Mouse (Mus musculus): Measurements from ENCODE around the gene Pon1. TPM values are rescaled to one million over a fixed set of nuclear protein-coding genes. Genes with fewer than 3 reads are reported as not detected.

Pon1 gene
- polyA plus RNA-seq, 1 experiment from 2014 or later: 0.10 TPM

GRCm38 (mm10) chr6:5155313-5155927 lies 38.3 kb downstream of the Pon1 start:
- no peak for ATAC-seq (replicated peaks; ENCODE audit: insufficient number of reproducible peaks, low FRiP score, low TSS enrichment)
- H3K36me3 ChIP-seq (ENCODE audit: control insufficient read depth, insufficient read depth, low read length): peaks cover 4% of the 10 kb centered on the region
- no peaks in the 10 kb centered on the region for H3K9me3 ChIP-seq (replicated peaks; ENCODE audit: control insufficient read depth, low read length)
- peaks cover 26% of the 10 kb centered on the region for H3K4me1 ChIP-seq (ENCODE audit: control insufficient read depth, insufficient read depth, low read length)
- H3K4me2 ChIP-seq: no peak overlapping the region
- 58% methylated on average over 1 of the region's 1 CpGs for WGBS (ENCODE audit: insufficient replicate concordance)
- no peaks in the 10 kb centered on the region for H3K27me3 ChIP-seq (ENCODE audit: control insufficient read depth, insufficient read depth, low read length)
- no peak overlapping the region for H3K4me3 ChIP-seq (ENCODE audit: low read depth, low read length)
- no peak overlapping the region for H3K9ac ChIP-seq (ENCODE audit: low read depth, low read length)
- no peak overlapping the region; the same call in 1 of the 2 replicates for H3K27ac ChIP-seq (ENCODE audit: low read depth, low read length)

GRCm38 (mm10) chr6:5154786-5155185 lies 39.0 kb downstream of the Pon1 start:
- no peaks in the 10 kb centered on the region for H3K9me3 ChIP-seq (replicated peaks; ENCODE audit: control insufficient read depth, low read length)

GRCm38 (mm10) chr6:5152185-5152584 lies 41.6 kb downstream of the Pon1 start:
- Histone ChIP-seq H3K27ac (ENCODE audit: low read depth, low read length) (no peak overlapping the region), H3K9me3 (replicated peaks; ENCODE audit: control insufficient read depth, low read length) (no peaks in the 10 kb centered on the region), H3K4me3 (ENCODE audit: low read depth, low read length) (no peak overlapping the region), H3K4me2 (no peak overlapping the region), H3K9ac (ENCODE audit: low read depth, low read length) (no peak overlapping the region), H3K36me3 (ENCODE audit: control insufficient read depth, insufficient read depth, low read length) (no peaks in the 10 kb centered on the region), H3K4me1 (ENCODE audit: control insufficient read depth, insufficient read depth, low read length) (peaks cover 26% of the 10 kb centered on the region), H3K27me3 (ENCODE audit: control insufficient read depth, insufficient read depth, low read length) (no peaks in the 10 kb centered on the region)
- no peak for ATAC-seq (replicated peaks; ENCODE audit: insufficient number of reproducible peaks, low FRiP score, low TSS enrichment)
- WGBS (ENCODE audit: insufficient replicate concordance): 45% methylated on average over 2 of the region's 2 CpGs

More at GRCm38 (mm10) chr6:5154786-5155185, 39.0 kb downstream of the Pon1 start:
- ATAC-seq (replicated peaks; ENCODE audit: insufficient number of reproducible peaks, low FRiP score, low TSS enrichment): no peak
- WGBS (ENCODE audit: insufficient replicate concordance): 68% methylated on average over 6 of the region's 6 CpGs
- H3K27ac ChIP-seq (ENCODE audit: low read depth, low read length): no peak overlapping the region
- no peak overlapping the region for H3K4me2 ChIP-seq
- H3K4me1 ChIP-seq (ENCODE audit: control insufficient read depth, insufficient read depth, low read length): peaks cover 26% of the 10 kb centered on the region
- no peaks in the 10 kb centered on the region for H3K27me3 ChIP-seq (ENCODE audit: control insufficient read depth, insufficient read depth, low read length)
- H3K9ac ChIP-seq (ENCODE audit: low read depth, low read length): no peak overlapping the region
- H3K36me3 ChIP-seq (ENCODE audit: control insufficient read depth, insufficient read depth, low read length): peaks cover 4% of the 10 kb centered on the region
- H3K4me3 ChIP-seq (ENCODE audit: low read depth, low read length): no peak overlapping the region

- no peaks in the 10 kb centered on the region for H3K36me3 ChIP-seq (ENCODE audit: control insufficient read depth, insufficient read depth, low read length)
- ATAC-seq (replicated peaks; ENCODE audit: insufficient number of reproducible peaks, low FRiP score, low TSS enrichment): no peak
- H3K9ac ChIP-seq (ENCODE audit: low read depth, low read length): no peak overlapping the region
- no peak overlapping the region for H3K4me3 ChIP-seq (ENCODE audit: low read depth, low read length)
- H3K9me3 ChIP-seq (replicated peaks; ENCODE audit: control insufficient read depth, low read length): no peaks in the 10 kb centered on the region
- WGBS (ENCODE audit: insufficient replicate concordance): 65% methylated on average over 4 of the region's 4 CpGs
- H3K27ac ChIP-seq (ENCODE audit: low read depth, low read length): no peak overlapping the region
- H3K4me2 ChIP-seq: no peak overlapping the region
- no peaks in the 10 kb centered on the region for H3K27me3 ChIP-seq (ENCODE audit: control insufficient read depth, insufficient read depth, low read length)
- H3K4me1 ChIP-seq (ENCODE audit: control insufficient read depth, insufficient read depth, low read length): peaks cover 22% of the 10 kb centered on the region
Measured at GRCm38 (mm10) chr6:5151171-5151570, 42.6 kb downstream of the Pon1 start.

GRCm38 (mm10) chr6:5149941-5150340 lies 43.8 kb downstream of the Pon1 start:
- Histone ChIP-seq H3K4me1 (ENCODE audit: control insufficient read depth, insufficient read depth, low read length) (peaks cover 20% of the 10 kb centered on the region), H3K4me2 (no peak overlapping the region), H3K9me3 (replicated peaks; ENCODE audit: control insufficient read depth, low read length) (no peaks in the 10 kb centered on the region), H3K9ac (ENCODE audit: low read depth, low read length) (no peak overlapping the region), H3K27me3 (ENCODE audit: control insufficient read depth, insufficient read depth, low read length) (no peaks in the 10 kb centered on the region), H3K4me3 (ENCODE audit: low read depth, low read length) (no peak overlapping the region), H3K27ac (ENCODE audit: low read depth, low read length) (no peak overlapping the region), H3K36me3 (ENCODE audit: control insufficient read depth, insufficient read depth, low read length) (no peaks in the 10 kb centered on the region)
- 60% methylated on average over 2 of the region's 2 CpGs for WGBS (ENCODE audit: insufficient replicate concordance)
- no peak for ATAC-seq (replicated peaks; ENCODE audit: insufficient number of reproducible peaks, low FRiP score, low TSS enrichment)

- H3K36me3 ChIP-seq (ENCODE audit: control insufficient read depth, insufficient read depth, low read length): no peaks in the 10 kb centered on the region
- no peak overlapping the region for H3K27ac ChIP-seq (ENCODE audit: low read depth, low read length)
- ATAC-seq (replicated peaks; ENCODE audit: insufficient number of reproducible peaks, low FRiP score, low TSS enrichment): no peak
- 47% methylated on average over 13 of the region's 13 CpGs for WGBS (ENCODE audit: insufficient replicate concordance)
- no peaks in the 10 kb centered on the region for H3K9me3 ChIP-seq (replicated peaks; ENCODE audit: control insufficient read depth, low read length)
- H3K4me2 ChIP-seq: no peak overlapping the region
- H3K9ac ChIP-seq (ENCODE audit: low read depth, low read length): no peak overlapping the region
- H3K27me3 ChIP-seq (ENCODE audit: control insufficient read depth, insufficient read depth, low read length): no peaks in the 10 kb centered on the region
- H3K4me3 ChIP-seq (ENCODE audit: low read depth, low read length): no peak overlapping the region
- H3K4me1 ChIP-seq (ENCODE audit: control insufficient read depth, insufficient read depth, low read length): peaks cover 20% of the 10 kb centered on the region
Measured at GRCm38 (mm10) chr6:5147488-5148142, 46.1 kb downstream of the Pon1 start.

GRCm38 (mm10) chr6:5139666-5140065 lies 54.1 kb downstream of the Pon1 start:
- ATAC-seq (replicated peaks; ENCODE audit: insufficient number of reproducible peaks, low FRiP score, low TSS enrichment): no peak
- Histone ChIP-seq H3K36me3 (ENCODE audit: control insufficient read depth, insufficient read depth, low read length) (no peaks in the 10 kb centered on the region), H3K9ac (ENCODE audit: low read depth, low read length) (no peak overlapping the region), H3K9me3 (replicated peaks; ENCODE audit: control insufficient read depth, low read length) (no peaks in the 10 kb centered on the region), H3K4me1 (ENCODE audit: control insufficient read depth, insufficient read depth, low read length) (no peaks in the 10 kb centered on the region), H3K4me2 (no peak overlapping the region), H3K27ac (ENCODE audit: low read depth, low read length) (no peak overlapping the region), H3K4me3 (ENCODE audit: low read depth, low read length) (no peak overlapping the region), H3K27me3 (ENCODE audit: control insufficient read depth, insufficient read depth, low read length) (no peaks in the 10 kb centered on the region)
- 87% methylated on average over 9 of the region's 9 CpGs for WGBS (ENCODE audit: insufficient replicate concordance)

GRCm38 (mm10) chr6:5138875-5139631 lies 54.7 kb downstream of the Pon1 start:
- Histone ChIP-seq H3K27ac (ENCODE audit: low read depth, low read length) (no peak overlapping the region), H3K4me3 (ENCODE audit: low read depth, low read length) (no peak overlapping the region), H3K36me3 (ENCODE audit: control insufficient read depth, insufficient read depth, low read length) (no peaks in the 10 kb centered on the region), H3K4me2 (no peak overlapping the region), H3K4me1 (ENCODE audit: control insufficient read depth, insufficient read depth, low read length) (no peaks in the 10 kb centered on the region), H3K9ac (ENCODE audit: low read depth, low read length) (no peak overlapping the region), H3K27me3 (ENCODE audit: control insufficient read depth, insufficient read depth, low read length) (no peaks in the 10 kb centered on the region), H3K9me3 (replicated peaks; ENCODE audit: control insufficient read depth, low read length) (no peaks in the 10 kb centered on the region)
- WGBS (ENCODE audit: insufficient replicate concordance): 88% methylated on average over 12 of the region's 12 CpGs
- no peak for ATAC-seq (replicated peaks; ENCODE audit: insufficient number of reproducible peaks, low FRiP score, low TSS enrichment)
